In the genomic region with DNA sequence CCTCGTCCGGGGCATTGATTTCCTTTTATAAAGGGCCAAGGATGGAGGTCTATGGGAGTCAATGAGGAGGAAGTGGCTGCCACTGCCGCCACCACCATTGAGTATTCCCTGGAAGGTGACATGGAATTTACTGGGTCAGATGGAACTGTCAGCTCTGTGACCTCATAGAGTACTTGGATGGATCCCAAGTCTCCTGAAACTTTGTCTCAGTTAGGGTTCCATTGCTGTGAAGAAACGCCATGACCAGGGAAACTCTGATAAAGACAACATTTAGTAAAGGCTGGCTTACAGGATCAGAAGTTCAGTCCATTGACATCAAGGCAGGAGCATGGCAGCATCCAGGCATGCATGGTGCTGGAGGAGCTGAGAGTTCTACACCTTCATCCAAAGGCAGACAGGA, we compare ENCODE assay signal across 49 mouse cellular contexts. TPM values are rescaled to one million over a fixed set of nuclear protein-coding genes. Genes with fewer than 3 reads are reported as not detected.
"Had no signal": no experiment of that assay in that cellular context is flagged by ENCODE, and none has a peak within 500 bp of the region (broad histone marks: within the 10 kb centered on the region; RNA-seq: fewer than 3 reads in every experiment).

Sun5 (minus strand) TSS at position 101 of the 400 bp plus-strand sequence.

- H3K4me1 ChIP-seq: heart, embryonic 13.5 days; heart, embryonic 15.5 days; hindbrain, embryonic 12.5 days; hindbrain, embryonic 15.5 days; intestine, embryonic 15.5 days; kidney, embryonic 15.5 days had no signal

- H3K27me3 ChIP-seq: heart, embryonic 12.5 days; heart, embryonic 13.5 days; heart, embryonic 15.5 days; hindbrain, embryonic 12.5 days; hindbrain, embryonic 13.5 days; hindbrain, embryonic 15.5 days; intestine, embryonic 15.5 days; kidney, embryonic 15.5 days had no signal

- DNase-seq: heart, postnatal 10 days; heart, postnatal 36 days; heart, postnatal 4 days; kidney, adult 11 months; kidney, adult 18-20 months; kidney, adult 2 months; kidney, adult 8-10 months; kidney, adult 9 months; kidney, postnatal 10 days; kidney, postnatal 14 days; kidney, postnatal 36 days; kidney, postnatal 4 days; layer of hippocampus, adult 9-11 months; layer of hippocampus, postnatal 36 days had no signal

- H3K27ac ChIP-seq: heart, embryonic 10.5 days; heart, embryonic 13.5 days; heart, embryonic 15.5 days; hindbrain, embryonic 10.5 days; hindbrain, embryonic 12.5 days; hindbrain, embryonic 13.5 days; hindbrain, embryonic 14.5 days; hindbrain, embryonic 15.5 days; hindbrain, postnatal 0 days; intestine, embryonic 15.5 days; kidney, embryonic 15.5 days; kidney, postnatal 0 days; layer of hippocampus, adult 2 months had no signal

- H3K4me3 ChIP-seq: heart, embryonic 10.5 days; heart, embryonic 12.5 days; heart, embryonic 13.5 days; heart, embryonic 15.5 days; hindbrain, embryonic 10.5 days; hindbrain, embryonic 12.5 days; hindbrain, embryonic 13.5 days; hindbrain, embryonic 15.5 days; intestine, embryonic 15.5 days; kidney, embryonic 15.5 days; layer of hippocampus, adult 2 months had no signal

- H3K36me3 ChIP-seq: heart, embryonic 10.5 days; heart, embryonic 12.5 days; heart, embryonic 13.5 days; heart, embryonic 15.5 days; hindbrain, embryonic 10.5 days; hindbrain, embryonic 12.5 days; hindbrain, embryonic 13.5 days; hindbrain, embryonic 15.5 days; intestine, embryonic 15.5 days; kidney, embryonic 15.5 days had no signal

RNA-seq across cellular contexts. Expression of gene Sun5, which starts in this region (rescaled TPM):
- total RNA-seq: heart, postnatal 10 days; heart, postnatal 25 days; heart, postnatal 36 days; heart, postnatal 4 days; hematopoietic stem cell, adult 5-6 weeks; hindbrain, postnatal 0 days; layer of hippocampus, adult 18-20 months; layer of hippocampus, adult 2 months; layer of hippocampus, adult 8-10 months; layer of hippocampus, postnatal 10 days; layer of hippocampus, postnatal 14 days; layer of hippocampus, postnatal 25 days; layer of hippocampus, postnatal 36 days; left cerebral cortex, adult 18-20 months had no signal
- polyA plus RNA-seq: heart, embryonic 10.5 days; heart, embryonic 11.5 days; heart, embryonic 12.5 days; heart, embryonic 13.5 days; heart, embryonic 14.5 days; heart, embryonic 15.5 days; heart, embryonic 16.5 days; heart, postnatal 0 days; hindbrain, embryonic 10.5 days; hindbrain, embryonic 11.5 days; hindbrain, embryonic 12.5 days; hindbrain, embryonic 13.5 days; hindbrain, embryonic 14.5 days; hindbrain, embryonic 15.5 days; hindbrain, embryonic 16.5 days; hindbrain, postnatal 0 days; inflammation-experienced regulatory T-cells, adult 6 months; intestine, embryonic 14.5 days; intestine, embryonic 15.5 days; intestine, embryonic 16.5 days; intestine, postnatal 0 days; kidney, adult 2 months; kidney, embryonic 14.5 days; kidney, embryonic 15.5 days; kidney, embryonic 16.5 days; kidney, postnatal 0 days; large intestine, adult 2 months had no signal
